Mouse (Mus musculus) MEL (cell line): Measurements from ENCODE around the gene Fbxo21.

Experiments used
- EP300 ChIP-seq, 2 experiments: IDR thresholded peaks; 2 replicates each; pipeline ENCODE4 v1.6.1; 2011; ENCODE audit warnings: improper control_type of control experiment in 2 of 2, low read length in 2 of 2, low read depth in 1 of 2, mild to moderate bottlenecking in 1 of 2
- GATA1 ChIP-seq: IDR thresholded peaks from 2 replicates; pipeline ENCODE4 v1.6.1; 2011; ENCODE audit warnings: low read depth, low read length, improper control_type of control experiment
- HCFC1 ChIP-seq: IDR thresholded peaks from 2 replicates; pipeline ENCODE4 v1.6.1; 2012; ENCODE audit warnings: low read depth, mild to moderate bottlenecking, inconsistent platforms, low read length, improper control_type of control experiment, moderate library complexity
- JUND ChIP-seq: IDR thresholded peaks from 2 replicates; pipeline ENCODE4 v1.6.1; 2011; ENCODE audit warnings: low read depth, mild to moderate bottlenecking, improper control_type of control experiment, low read length
- POLR2A ChIP-seq, 2 experiments: IDR thresholded peaks; 2 replicates each; pipeline ENCODE4 v1.6.1; 2011 to 2012; ENCODE audit warnings: low read length in 2 of 2, mild to moderate bottlenecking in 2 of 2, control low read depth in 1 of 2, improper control_type of control experiment in 1 of 2, low read depth in 1 of 2, moderate library complexity in 1 of 2; ENCODE audit not compliant: control insufficient read depth in 1 of 2, insufficient read depth in 1 of 2, poor library complexity in 1 of 2
- RCOR1 ChIP-seq: IDR thresholded peaks from 2 replicates; pipeline ENCODE4 v1.6.1; 2012; ENCODE audit warnings: low read depth, mild to moderate bottlenecking, inconsistent platforms, low read length, improper control_type of control experiment
- TAL1 ChIP-seq: IDR thresholded peaks from 2 replicates; pipeline ENCODE4 v1.6.1; 2012; ENCODE audit warnings: mild to moderate bottlenecking, inconsistent platforms, low read length, moderate library complexity, mixed read lengths
- ZNF384 ChIP-seq: IDR thresholded peaks from 2 replicates; pipeline ENCODE4 v1.6.1; 2012; ENCODE audit warnings: low read depth, mild to moderate bottlenecking, inconsistent platforms, low read length, improper control_type of control experiment

DNA sequence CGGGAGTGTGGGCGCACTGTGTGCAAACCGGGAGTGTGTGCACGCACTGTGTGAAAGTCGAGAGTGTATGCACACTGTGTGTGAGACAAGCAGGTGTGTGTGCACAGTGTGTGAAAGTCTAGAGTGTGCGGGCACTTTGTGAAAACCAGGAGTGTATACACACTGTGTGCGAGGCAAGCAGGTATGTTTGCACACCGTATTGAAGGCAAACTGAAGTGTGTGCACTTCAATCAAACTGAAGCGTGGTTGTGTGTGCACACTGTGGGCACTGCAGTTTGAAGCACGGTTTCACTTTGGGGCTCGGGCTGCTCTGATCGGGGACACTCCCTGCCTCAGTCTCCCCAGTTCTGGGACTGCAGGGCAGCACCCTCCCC lies 52.5 kb downstream of the Fbxo21 start:
- no peak for TF ChIP-seq JUND
- no peak for TF ChIP-seq POLR2A (IDR thresholded peaks at IDR 0.05; ENCODE audit: control insufficient read depth in 1 of 2, insufficient read depth in 1 of 2, low read depth in 1 of 2, low read length in 2 of 2, poor library complexity in 1 of 2)
- no peak for TF ChIP-seq TAL1
- TF ChIP-seq HCFC1 = no peak
- no peak for TF ChIP-seq GATA1
- TF ChIP-seq EP300 (IDR thresholded peaks at IDR 0.05; ENCODE audit: low read depth in 1 of 2, low read length in 2 of 2) = no peak
- TF ChIP-seq RCOR1 = no peak
- no peak for TF ChIP-seq ZNF384
